In the genomic region with DNA sequence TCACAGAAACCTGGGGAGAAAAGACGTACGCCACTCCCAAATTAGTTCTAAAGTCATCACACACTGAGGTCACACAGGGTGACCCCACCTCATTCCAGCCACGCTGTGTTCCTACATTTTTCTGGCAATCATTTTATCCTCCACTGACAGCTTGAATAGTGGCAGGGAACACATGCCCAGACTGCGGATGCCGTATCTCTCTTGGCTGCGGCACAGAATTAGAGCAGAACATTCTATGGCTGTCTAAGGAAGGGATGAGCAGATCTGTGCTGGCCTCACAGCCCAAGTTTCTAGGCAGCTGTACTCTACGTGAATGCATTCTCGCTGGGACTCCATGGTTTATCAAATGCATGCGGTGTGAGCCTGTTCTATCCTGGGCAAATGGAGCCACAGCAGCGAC, we compare ENCODE assay signal across 7 mouse cellular contexts. TPM values are rescaled to one million over a fixed set of nuclear protein-coding genes. Genes with fewer than 3 reads are reported as not detected.
DNase-seq lines count a peak whose midpoint lies in the region; ATAC-seq and TF ChIP-seq lines count a peak whose summit lies in the region.

No protein-coding gene starts in this region.

- H3K27ac ChIP-seq in cerebellum, adult 2 months (ENCODE audit: insufficient read depth, low read length): peak overlapping the region; percentile 16; the same call in 1 of the 2 replicates
- H3K27ac ChIP-seq in lung, postnatal 0 days (ENCODE audit: low read length): peak overlapping the region; percentile 77
- H3K27ac ChIP-seq in kidney, adult 2 months (ENCODE audit: insufficient read depth, low read depth, low read length): no peak overlapping the region

- H3K4me2 ChIP-seq in lung, postnatal 0 days (replicated peaks; ENCODE audit: low read depth, low read length): no peak overlapping the region

- H3K4me1 ChIP-seq in cerebellum, adult 2 months (ENCODE audit: control insufficient read depth, insufficient read depth, low read length): peaks cover 33% of the 10 kb centered on the region
- peaks cover 3% of the 10 kb centered on the region; the same call in 1 of the 2 replicates for H3K4me1 ChIP-seq in lung, postnatal 0 days (ENCODE audit: insufficient read depth, low read depth, low read length)
- H3K4me1 ChIP-seq in kidney, adult 2 months (ENCODE audit: control insufficient read depth, insufficient read depth, low read length): peaks cover 6% of the 10 kb centered on the region

- peak; percentile 52 for DNase-seq in layer of hippocampus, adult 11-12 months (ENCODE audit: low spot score)
- no peak for DNase-seq in layer of hippocampus, postnatal 25 days (ENCODE audit: extremely low spot score in 1 of 2, low spot score in 1 of 2)
- DNase-seq in cerebellum, adult 2 months: peak; percentile 44 to 55
- peak; percentile 62 to 65 for DNase-seq in heart, adult 9 months (ENCODE audit: low spot score in 2 of 2)
- DNase-seq in lung, postnatal 0 days (ENCODE audit: low spot score): peak; percentile 66
- no peak for DNase-seq in urinary bladder, postnatal 10 days (ENCODE audit: low spot score)
- DNase-seq in kidney, adult 2 months: no peak

- no peaks in the 10 kb centered on the region for H3K9me3 ChIP-seq in lung, postnatal 0 days (ENCODE audit: low read length)

- TF ChIP-seq CTCF in cerebellum, adult 2 months (IDR thresholded peaks at IDR 0.05; ENCODE audit: borderline replicate concordance, insufficient read depth, low read depth, low read length): no peak
- no peak for TF ChIP-seq CTCF in lung, postnatal 0 days (IDR thresholded peaks at IDR 0.05)
- no peak for TF ChIP-seq CTCF in kidney, adult 2 months (conservative IDR thresholded peaks at IDR 0.05; ENCODE audit: insufficient read depth, insufficient read length, low read depth, low read length)

- TF ChIP-seq EP300 in lung, postnatal 0 days (IDR thresholded peaks at IDR 0.05): no peak

- H3K4me3 ChIP-seq in cerebellum, adult 2 months (replicated peaks; ENCODE audit: insufficient read depth, low read depth, low read length): no peak overlapping the region
- H3K4me3 ChIP-seq in lung, postnatal 0 days (ENCODE audit: low read depth, low read length): no peak overlapping the region
- no peak overlapping the region for H3K4me3 ChIP-seq in kidney, adult 2 months (ENCODE audit: insufficient read depth, low read depth, low read length)

- TF ChIP-seq POLR2A in cerebellum, adult 2 months (IDR thresholded peaks at IDR 0.05; ENCODE audit: borderline replicate concordance, insufficient read depth, low read length): no peak
- no peak for TF ChIP-seq POLR2A in kidney, adult 2 months (IDR thresholded peaks at IDR 0.05; ENCODE audit: low read depth, low read length)

- 16% methylated on average over 10 of the region's 10 CpGs for WGBS in cerebellum, adult 2 months
- WGBS in lung, postnatal 0 days: 55% methylated on average over 10 of the region's 10 CpGs
- 83% methylated on average over 10 of the region's 10 CpGs for WGBS in kidney, adult 2 months

- H3K27me3 ChIP-seq in cerebellum, adult 2 months (ENCODE audit: control insufficient read depth, insufficient read depth, low read length): no peaks in the 10 kb centered on the region
- H3K27me3 ChIP-seq in lung, postnatal 0 days (replicated peaks; ENCODE audit: insufficient read depth, low read length): no peaks in the 10 kb centered on the region
- H3K27me3 ChIP-seq in kidney, adult 2 months (replicated peaks; ENCODE audit: control insufficient read depth, insufficient read depth, low read length): no peaks in the 10 kb centered on the region

- peak; percentile 40 for ATAC-seq in lung, postnatal 0 days

- H3K36me3 ChIP-seq in lung, postnatal 0 days (ENCODE audit: insufficient read depth, low read length): no peaks in the 10 kb centered on the region
- H3K36me3 ChIP-seq in kidney, adult 2 months (ENCODE audit: control insufficient read depth, insufficient read depth, low read length): no peaks in the 10 kb centered on the region

- no peak overlapping the region for H3K9ac ChIP-seq in lung, postnatal 0 days (replicated peaks; ENCODE audit: low read depth)

RNA-seq across cellular contexts. Expression of a gene that starts 40.6 kb away (rescaled TPM):
- total RNA-seq in layer of hippocampus, postnatal 25 days (2021): under 1 TPM; 0.54 TPM
- 5.9 and 6.3 TPM in 2 replicates for polyA plus RNA-seq in cerebellum, adult 2 months (2012; rRNA removed)
- polyA plus RNA-seq in lung, postnatal 0 days (2015; fragmentation: Nextera tagmentation; extraction: Ambion mirVana): 0.17 and 0.37 TPM in 2 replicates
- 3.1 and 10.1 TPM in 2 replicates for polyA plus RNA-seq in kidney, adult 2 months (2012; rRNA removed)

RNA-seq across cellular contexts. Expression of a gene that starts 42.5 kb away (rescaled TPM):
- total RNA-seq in layer of hippocampus, postnatal 25 days (2021): 10 to 100 TPM in 1 of 2 experiments, 1 to 10 TPM in 1; 9.8 to 11.0 TPM
- polyA plus RNA-seq in cerebellum, adult 2 months (2012; rRNA removed): 10.5 and 11.3 TPM in 2 replicates
- 11.5 and 12.6 TPM in 2 replicates for polyA plus RNA-seq in lung, postnatal 0 days (2015; fragmentation: Nextera tagmentation; extraction: Ambion mirVana)
- 232 and 278 TPM in 2 replicates for polyA plus RNA-seq in kidney, adult 2 months (2012; rRNA removed)

Comparison
In these comparisons a context has a peak if more than half of its experiments do, and no peak if none do; other contexts are left out.
1. DNase-seq: peak in layer of hippocampus, adult 11-12 months (single experiment), cerebellum, adult 2 months (2 of 2), heart, adult 9 months (2 of 2) and lung, postnatal 0 days (single experiment); none in layer of hippocampus, postnatal 25 days (0 of 2), urinary bladder, postnatal 10 days (single experiment) and kidney, adult 2 months (single experiment).
2. RNA of a gene that starts 42.5 kb away (polyA plus RNA-seq): 232 to 278 TPM in kidney, adult 2 months; 11.5 to 12.6 TPM in lung, postnatal 0 days and 10.5 to 11.3 TPM in cerebellum, adult 2 months; every median in the first group is over 10 times any median in the second.